Mouse (Mus musculus): ENCODE data around the gene Sdc1.

- TF ChIP-seq TCF12 (IDR thresholded peaks at IDR 0.05; ENCODE audit: insufficient read depth, poor library complexity, severe bottlenecking): no peak
- no peak for TF ChIP-seq CEBPB (IDR thresholded peaks at IDR 0.05; ENCODE audit: insufficient read depth, poor library complexity, severe bottlenecking)
- TF ChIP-seq SRF (IDR thresholded peaks at IDR 0.05; ENCODE audit: control insufficient read depth, insufficient read length, low read depth): no peak
- no peak for TF ChIP-seq MAX (IDR thresholded peaks at IDR 0.05; ENCODE audit: low read depth)
- no peak for TF ChIP-seq MYOD1 (IDR thresholded peaks at IDR 0.05; ENCODE audit: control insufficient read depth in 1 of 3, insufficient read length in 2 of 3, low read depth in 2 of 3)
- no peak for TF ChIP-seq E2F4 (IDR thresholded peaks at IDR 0.05; ENCODE audit: insufficient read depth)
- TF ChIP-seq POLR2A (IDR thresholded peaks at IDR 0.05; ENCODE audit: insufficient read length, low read depth): no peak
- no peak for TF ChIP-seq TCF3 (IDR thresholded peaks at IDR 0.05; ENCODE audit: insufficient read length, low read depth)
- no peak for TF ChIP-seq MYOG (IDR thresholded peaks at IDR 0.05; ENCODE audit: control insufficient read depth in 1 of 3, insufficient read depth in 1 of 3, insufficient read length in 2 of 3, low read depth in 2 of 3)
- TF ChIP-seq USF1 (IDR thresholded peaks at IDR 0.05; ENCODE audit: low read depth): no peak
Measured at GRCm38 (mm10) chr12:8809626-8810025, 38.5 kb downstream of the Sdc1 start.

All from myocyte (in vitro differentiated cells).